Mouse (Mus musculus) megakaryocyte, embryonic 14.5 days (primary cell): Measurements from ENCODE around the gene Nudc.

Experiments
- FLI1 ChIP-seq: IDR thresholded peaks from 2 replicates; pipeline ENCODE4 v1.6.1; 2012; ENCODE audit warnings: low read length, inconsistent platforms, mixed read lengths
- GATA1 ChIP-seq: IDR thresholded peaks from 3 replicates; pipeline ENCODE4 v1.6.1; 2012; ENCODE audit warnings: mixed read lengths, low read length, inconsistent platforms, borderline replicate concordance

DNA sequence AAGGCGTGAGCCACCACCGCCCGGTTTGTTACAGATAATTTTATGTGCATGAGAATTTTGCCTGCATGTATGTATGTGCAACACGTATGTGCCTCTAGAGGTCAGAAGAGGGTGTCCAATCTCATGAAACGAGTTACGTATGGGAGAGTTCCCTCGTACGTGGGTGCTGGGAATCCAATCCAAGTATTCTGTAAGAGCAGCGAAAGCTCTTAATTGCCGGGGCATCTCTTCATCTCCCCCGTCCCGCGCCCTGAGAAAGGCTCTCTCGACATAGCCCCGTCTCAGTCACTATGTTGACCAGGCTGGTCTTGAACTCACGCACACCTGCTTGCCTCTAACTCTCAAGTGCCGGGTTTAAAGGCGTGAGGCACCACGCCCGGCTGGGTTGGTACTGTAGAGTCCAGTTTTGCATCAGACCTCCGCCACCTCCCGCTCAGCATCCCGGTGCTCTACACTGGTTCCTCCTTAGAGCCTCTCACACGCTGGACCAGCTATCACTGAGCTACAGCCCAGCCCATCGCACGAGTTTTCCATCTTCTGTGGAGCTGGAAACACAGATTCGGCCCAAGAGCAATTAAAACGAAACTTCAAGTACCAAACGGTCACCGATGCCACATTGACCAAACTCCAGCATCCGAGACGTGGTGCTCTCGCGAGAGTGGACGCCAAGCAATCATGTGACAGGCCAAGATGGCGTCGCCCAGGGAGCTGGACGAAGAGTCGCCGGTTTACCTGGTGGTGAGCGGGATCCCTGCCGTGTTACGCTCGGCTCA, 28.5 kb upstream of the Nudc start, which contains the start of gene Gpatch3:
- no peak for TF ChIP-seq GATA1
- no peak for TF ChIP-seq FLI1
